Mouse (Mus musculus): ENCODE data around the gene Nr1h2. TPM values are rescaled to one million over a fixed set of nuclear protein-coding genes. Genes with fewer than 3 reads are reported as not detected.

Gene Nr1h2
- polyA plus RNA-seq, 1 experiment: 79.7 TPM

DNA sequence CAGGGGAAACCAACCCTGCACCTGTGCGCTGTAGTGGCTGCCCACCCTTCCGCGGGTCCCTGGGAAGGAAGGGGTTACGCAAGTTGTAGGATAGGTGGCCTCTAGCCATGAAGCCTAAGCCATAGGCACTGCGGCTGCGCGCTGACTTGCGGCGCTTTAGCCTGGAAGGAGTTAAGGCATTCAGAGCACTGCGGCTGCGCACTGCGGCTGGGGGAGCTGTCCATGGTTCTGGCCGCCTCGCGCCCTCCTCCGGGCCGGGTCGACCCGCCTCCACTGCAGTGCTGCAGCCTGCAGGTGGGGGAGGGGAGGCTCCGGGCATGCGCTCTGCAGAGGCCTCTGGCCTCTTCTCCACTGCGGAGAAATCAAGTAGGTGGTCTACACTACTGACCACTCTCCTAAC, 40.0 kb upstream of the Nr1h2 start:
- TF ChIP-seq POLR2A (IDR thresholded peaks at IDR 0.05; ENCODE audit: borderline replicate concordance, extremely low read depth, insufficient read depth, insufficient read length, poor library complexity, severe bottlenecking) (peak; percentile 33; the same call in 1 of the 2 replicates), CTCF (IDR thresholded peaks at IDR 0.05; ENCODE audit: borderline replicate concordance, extremely low read depth, insufficient read depth, insufficient read length) (no peak)
- peak; percentile 97 for DNase-seq (ENCODE audit: low read depth)

DNA sequence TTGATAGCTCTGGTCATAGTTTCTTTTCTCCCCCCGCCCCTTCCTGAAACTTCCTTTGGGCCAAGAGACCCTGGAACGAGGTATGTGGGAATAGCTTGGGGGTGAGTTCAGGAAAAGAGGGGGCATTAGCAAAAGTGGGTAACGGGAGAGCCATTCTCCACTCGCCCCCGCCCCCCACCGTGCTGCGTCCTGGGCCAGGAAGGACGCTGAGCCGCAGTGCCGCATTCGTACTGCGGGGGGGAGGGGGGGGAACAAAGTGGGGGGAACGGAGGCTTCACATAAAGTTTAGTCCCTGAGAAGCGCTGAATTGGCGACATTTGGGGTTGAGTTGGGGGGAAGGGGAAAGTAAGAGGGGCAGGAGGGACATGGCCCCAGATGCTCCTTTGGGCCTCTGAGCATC, 39.3 kb upstream of the Nr1h2 start:
- no peak for TF ChIP-seq POLR2A (IDR thresholded peaks at IDR 0.05; ENCODE audit: borderline replicate concordance, extremely low read depth, insufficient read depth, insufficient read length, poor library complexity, severe bottlenecking)
- no peak for TF ChIP-seq CTCF (IDR thresholded peaks at IDR 0.05; ENCODE audit: borderline replicate concordance, extremely low read depth, insufficient read depth, insufficient read length)
- DNase-seq (ENCODE audit: low read depth): no peak

GRCm38 (mm10) chr7:44591348-44592116, 37.8 kb upstream of the Nr1h2 start:
- DNase-seq (ENCODE audit: low read depth): no peak
- TF ChIP-seq CTCF (IDR thresholded peaks at IDR 0.05; ENCODE audit: borderline replicate concordance, extremely low read depth, insufficient read depth, insufficient read length) (no peak), POLR2A (IDR thresholded peaks at IDR 0.05; ENCODE audit: borderline replicate concordance, extremely low read depth, insufficient read depth, insufficient read length, poor library complexity, severe bottlenecking) (no peak)

GRCm38 (mm10) chr7:44590402-44591347, 36.9 kb upstream of the Nr1h2 start, which contains the start of gene Kcnc3:
Gene Kcnc3 (plus strand): TSS chr7:44590664.
- TF ChIP-seq CTCF (IDR thresholded peaks at IDR 0.05; ENCODE audit: borderline replicate concordance, extremely low read depth, insufficient read depth, insufficient read length) (no peak), POLR2A (IDR thresholded peaks at IDR 0.05; ENCODE audit: borderline replicate concordance, extremely low read depth, insufficient read depth, insufficient read length, poor library complexity, severe bottlenecking) (peak; percentile 75)
- peak; percentile 99 for DNase-seq (ENCODE audit: low read depth)

GRCm38 (mm10) chr7:44589946-44590345, 36.2 kb upstream of the Nr1h2 start:
- TF ChIP-seq POLR2A (IDR thresholded peaks at IDR 0.05; ENCODE audit: borderline replicate concordance, extremely low read depth, insufficient read depth, insufficient read length, poor library complexity, severe bottlenecking) (no peak), CTCF (IDR thresholded peaks at IDR 0.05; ENCODE audit: borderline replicate concordance, extremely low read depth, insufficient read depth, insufficient read length) (no peak)
- peak; percentile 44 for DNase-seq (ENCODE audit: low read depth)

DNA sequence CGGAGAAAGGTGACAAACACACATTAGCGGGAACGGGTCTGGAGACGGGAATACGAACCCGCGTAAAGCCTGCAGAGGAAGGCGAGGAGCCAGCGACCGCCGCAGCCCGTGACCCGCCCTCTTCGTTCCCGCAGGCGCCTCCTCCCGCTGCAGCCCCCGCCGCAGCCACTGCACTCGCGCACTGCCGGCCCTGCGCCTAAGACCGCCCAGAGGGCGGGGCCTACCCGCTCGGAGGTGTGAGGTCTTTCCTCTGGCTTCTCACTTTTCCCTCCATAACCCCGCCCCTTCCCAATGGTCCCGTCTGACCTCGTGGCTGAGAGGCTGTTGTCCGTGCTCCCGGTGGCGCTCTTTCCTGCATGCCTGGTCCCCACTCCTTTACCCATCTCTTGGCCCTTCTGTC, 35.4 kb upstream of the Nr1h2 start:
- peak; percentile 59; the same call in 1 of the 2 replicates for TF ChIP-seq POLR2A (IDR thresholded peaks at IDR 0.05; ENCODE audit: borderline replicate concordance, extremely low read depth, insufficient read depth, insufficient read length, poor library complexity, severe bottlenecking)
- TF ChIP-seq CTCF (IDR thresholded peaks at IDR 0.05; ENCODE audit: borderline replicate concordance, extremely low read depth, insufficient read depth, insufficient read length): no peak

GRCm38 (mm10) chr7:44588338-44588737, 34.6 kb upstream of the Nr1h2 start:
- no peak for DNase-seq (ENCODE audit: low read depth)
- no peak for TF ChIP-seq POLR2A (IDR thresholded peaks at IDR 0.05; ENCODE audit: borderline replicate concordance, extremely low read depth, insufficient read depth, insufficient read length, poor library complexity, severe bottlenecking)
- no peak for TF ChIP-seq CTCF (IDR thresholded peaks at IDR 0.05; ENCODE audit: borderline replicate concordance, extremely low read depth, insufficient read depth, insufficient read length)

More for the DNA sequence above, 35.4 kb upstream of the Nr1h2 start:
- peak; percentile 91 for DNase-seq (ENCODE audit: low read depth)

GRCm38 (mm10) chr7:44587676-44588075, 33.9 kb upstream of the Nr1h2 start:
- no peak for DNase-seq (ENCODE audit: low read depth)
- no peak for TF ChIP-seq POLR2A (IDR thresholded peaks at IDR 0.05; ENCODE audit: borderline replicate concordance, extremely low read depth, insufficient read depth, insufficient read length, poor library complexity, severe bottlenecking)
- TF ChIP-seq CTCF (IDR thresholded peaks at IDR 0.05; ENCODE audit: borderline replicate concordance, extremely low read depth, insufficient read depth, insufficient read length): no peak

DNA sequence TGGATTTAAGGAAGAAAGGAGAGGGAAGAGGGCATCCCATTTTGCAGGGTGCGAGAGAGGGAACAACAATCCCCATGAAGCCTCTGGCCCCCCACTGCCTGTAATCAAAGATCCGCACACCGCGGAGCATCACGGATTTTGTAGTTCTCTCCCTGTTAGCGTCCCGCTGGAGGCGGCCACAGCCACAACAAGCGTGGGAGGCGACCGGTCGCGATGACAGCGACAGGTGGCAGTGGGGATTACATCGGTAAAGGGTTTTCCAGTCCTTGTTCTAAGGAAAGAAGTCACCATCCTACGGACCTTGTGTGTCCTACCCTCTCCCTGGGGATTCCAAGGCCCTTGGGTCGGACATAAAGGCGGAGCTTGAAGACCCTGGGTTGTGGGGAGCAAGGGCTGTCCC, 33.2 kb upstream of the Nr1h2 start:
- peak; percentile 94 for DNase-seq (ENCODE audit: low read depth)
- TF ChIP-seq POLR2A (IDR thresholded peaks at IDR 0.05; ENCODE audit: borderline replicate concordance, extremely low read depth, insufficient read depth, insufficient read length, poor library complexity, severe bottlenecking) (peak; percentile 14; the same call in 1 of the 2 replicates), CTCF (IDR thresholded peaks at IDR 0.05; ENCODE audit: borderline replicate concordance, extremely low read depth, insufficient read depth, insufficient read length) (no peak)

GRCm38 (mm10) chr7:44586518-44586917, 32.8 kb upstream of the Nr1h2 start:
- DNase-seq (ENCODE audit: low read depth): peak; percentile 89
- TF ChIP-seq POLR2A (IDR thresholded peaks at IDR 0.05; ENCODE audit: borderline replicate concordance, extremely low read depth, insufficient read depth, insufficient read length, poor library complexity, severe bottlenecking) (no peak), CTCF (IDR thresholded peaks at IDR 0.05; ENCODE audit: borderline replicate concordance, extremely low read depth, insufficient read depth, insufficient read length) (no peak)

- no peak for DNase-seq (ENCODE audit: low read depth)
- no peak for TF ChIP-seq CTCF (IDR thresholded peaks at IDR 0.05; ENCODE audit: borderline replicate concordance, extremely low read depth, insufficient read depth, insufficient read length)
- no peak for TF ChIP-seq POLR2A (IDR thresholded peaks at IDR 0.05; ENCODE audit: borderline replicate concordance, extremely low read depth, insufficient read depth, insufficient read length, poor library complexity, severe bottlenecking)
These were observed 31.9 kb upstream of the Nr1h2 start for GRCm38 (mm10) chr7:44585606-44586005.
